Mouse (Mus musculus) cerebellum, adult 2 months (tissue): ENCODE data around the gene Ifnar2. TPM values are rescaled to one million over a fixed set of nuclear protein-coding genes. Genes with fewer than 3 reads are reported as not detected.

Experiments
- DNase-seq, 2 experiments: peaks; one replicate each; pipeline ENCODE4 v3.0.0; 2021
- H3K27ac ChIP-seq: fragments of 200-500 bp; 2 replicates; pipeline ENCODE4 v1.5.1; 2012; ENCODE audit warnings: low read length, control low read depth, inconsistent platforms; ENCODE audit not compliant: insufficient read depth
- H3K27me3 ChIP-seq: fragments of 200-500 bp; 2 replicates; pipeline ENCODE4 v1.6.1; 2012; ENCODE audit warnings: inconsistent platforms, mild to moderate bottlenecking, low read length, moderate library complexity; ENCODE audit not compliant: control insufficient read depth, insufficient read depth
- H3K4me1 ChIP-seq: fragments of 200-500 bp; 2 replicates; pipeline ENCODE4 v1.6.1; 2011; ENCODE audit warnings: low read length; ENCODE audit not compliant: control insufficient read depth, insufficient read depth
- H3K4me3 ChIP-seq: fragments of 200-500 bp; replicated peaks from 2 replicates; pipeline ENCODE3; 2011; ENCODE audit warnings: mild to moderate bottlenecking, low read depth, low read length, control low read depth; ENCODE audit not compliant: insufficient read depth
- CTCF ChIP-seq: fragments of 200-500 bp; IDR thresholded peaks from 2 replicates; pipeline ENCODE4 v1.5.1; 2011; ENCODE audit warnings: low read depth, mild to moderate bottlenecking, control low read depth, low read length, moderate library complexity, borderline replicate concordance; ENCODE audit not compliant: insufficient read depth
- POLR2A ChIP-seq: fragments of 200-500 bp; IDR thresholded peaks from 2 replicates; pipeline ENCODE4 v1.6.1; 2011; ENCODE audit warnings: low read length, control low read depth, borderline replicate concordance; ENCODE audit not compliant: insufficient read depth
- WGBS: fragments of 180-500 bp; shearing (Covaris S2); methylation state at CpG from one replicate; pipeline ENCODE4 v1.1.7; 2018; 5-methylcytosine and 5-hydroxymethylcytosine counted together
- polyA plus RNA-seq: library from polyadenylated mRNA; depleted of rRNA; stranded (reverse); fragments of >200 nt; gene quantifications from 2 replicates; pipeline ENCODE4 v1.2.3, GENCODE M21; 2012; rRNA removed

The Ifnar2 gene
- polyA plus RNA-seq, 1 experiment: 33.9 TPM

DNA sequence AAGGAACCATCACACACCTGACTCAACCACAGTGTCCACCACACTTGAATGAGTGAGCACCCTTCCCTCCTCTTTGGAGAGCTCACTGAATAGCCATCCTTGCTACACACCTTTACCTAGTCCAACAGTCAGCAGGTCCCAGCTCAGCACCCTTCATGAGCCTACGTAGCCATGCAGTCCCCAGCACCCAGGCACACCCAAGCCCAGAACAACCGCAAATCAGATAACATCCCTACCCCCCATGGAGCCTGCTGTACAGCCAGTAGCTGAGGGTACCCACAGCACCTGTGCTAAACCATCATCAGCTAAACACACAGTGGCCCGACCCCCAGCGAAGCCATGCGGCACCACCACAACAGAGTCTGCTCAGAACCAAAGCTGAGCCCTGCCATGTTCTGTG is 75.5 kb downstream of the Ifnar2 start:
- no peak for DNase-seq
- no peak overlapping the region for H3K4me3 ChIP-seq
- WGBS: 91% methylated on average over 5 of the region's 5 CpGs

GRCm38 (mm10) chr16:91448895-91449294 is 76.3 kb downstream of the Ifnar2 start:
- 81% methylated on average over 7 of the region's 7 CpGs for WGBS
- no peak for TF ChIP-seq POLR2A
- TF ChIP-seq CTCF: no peak
- DNase-seq: no peak
- no peaks in the 10 kb centered on the region for H3K4me1 ChIP-seq
- H3K27ac ChIP-seq: no peak overlapping the region
- H3K4me3 ChIP-seq: no peak overlapping the region
- no peaks in the 10 kb centered on the region for H3K27me3 ChIP-seq

More for the DNA sequence above, 75.5 kb downstream of the Ifnar2 start:
- H3K4me1 ChIP-seq: no peaks in the 10 kb centered on the region
- TF ChIP-seq POLR2A (no peak), CTCF (no peak)
- H3K27me3 ChIP-seq: no peaks in the 10 kb centered on the region
- H3K27ac ChIP-seq: no peak overlapping the region

GRCm38 (mm10) chr16:91450137-91451064 is 77.8 kb downstream of the Ifnar2 start:
- WGBS: 82% methylated on average over 12 of the region's 12 CpGs
- no peak for DNase-seq
- Histone ChIP-seq H3K27ac (no peak overlapping the region), H3K4me3 (no peak overlapping the region), H3K4me1 (no peaks in the 10 kb centered on the region), H3K27me3 (no peaks in the 10 kb centered on the region)
- TF ChIP-seq CTCF (no peak), POLR2A (no peak)

DNA sequence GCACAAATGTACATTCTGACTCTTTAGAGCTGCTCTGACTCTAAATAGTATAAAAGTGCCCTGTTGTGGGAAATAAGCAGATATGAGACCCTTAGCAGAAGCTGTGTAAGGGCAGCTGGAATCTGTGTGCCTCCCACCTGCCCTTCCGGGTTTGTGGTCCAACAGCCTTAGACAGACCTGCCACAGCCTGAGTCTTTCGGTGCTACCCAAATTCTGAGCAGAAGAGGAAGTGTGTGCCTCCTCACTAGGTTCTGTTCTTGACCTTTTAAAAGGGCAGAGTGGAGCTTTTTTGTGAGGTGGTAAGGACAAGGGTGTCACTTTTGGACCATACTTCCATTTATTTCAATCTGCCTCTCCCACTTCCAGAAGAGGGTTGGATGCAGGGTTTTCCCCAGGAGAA is 79.4 kb downstream of the Ifnar2 start:
- DNase-seq: no peak
- H3K4me1 ChIP-seq: no peaks in the 10 kb centered on the region
- no peaks in the 10 kb centered on the region for H3K27me3 ChIP-seq
- H3K27ac ChIP-seq: no peak overlapping the region
- WGBS: 83% methylated on average over 2 of the region's 2 CpGs
- no peak overlapping the region for H3K4me3 ChIP-seq
- TF ChIP-seq CTCF (no peak), POLR2A (no peak)

DNA sequence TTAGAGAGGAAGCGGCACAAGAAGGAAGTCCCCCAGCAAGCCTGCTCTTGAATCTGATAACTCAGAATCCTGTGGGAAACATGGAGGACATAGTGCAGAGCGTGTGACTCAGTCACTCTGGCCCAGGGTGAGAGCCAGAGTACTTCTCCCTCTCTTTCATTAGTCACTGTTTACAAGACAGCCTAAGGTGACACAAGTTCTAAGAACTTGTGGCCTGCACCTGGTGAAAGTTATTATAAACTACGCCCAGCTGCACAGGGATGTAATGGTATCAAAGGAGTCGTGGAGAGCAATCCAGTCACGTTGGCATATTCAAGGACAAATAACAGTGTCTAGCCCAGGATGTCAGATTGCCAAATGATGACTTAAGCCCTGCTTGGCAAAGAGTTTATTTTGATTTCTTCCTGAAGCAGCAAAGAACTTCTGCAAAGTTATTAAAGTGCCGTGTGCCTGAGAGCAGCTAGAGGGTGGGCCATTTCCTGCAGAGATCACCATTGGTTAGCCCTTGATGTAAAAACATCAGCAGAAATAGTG is 79.8 kb downstream of the Ifnar2 start:
- TF ChIP-seq POLR2A (no peak), CTCF (no peak)
- no peak for DNase-seq
- Histone ChIP-seq H3K4me1 (no peaks in the 10 kb centered on the region), H3K4me3 (no peak overlapping the region), H3K27me3 (no peaks in the 10 kb centered on the region), H3K27ac (no peak overlapping the region)
- 59% methylated on average over 6 of the region's 6 CpGs for WGBS

Other genes starting within 250 kb of the Ifnar2 start
- gene Olig2, start 147.3 kb upstream of the Ifnar2 start, polyA plus RNA-seq: 29.6 and 34.8 TPM in 2 replicates
- 191 and 233 TPM in 2 replicates for gene Olig1, start 103.0 kb upstream of the Ifnar2 start, polyA plus RNA-seq
- not detected in 2 replicates for gene Gm21970, start 18.9 kb downstream of the Ifnar2 start, polyA plus RNA-seq
- 9.1 and 10.4 TPM in 2 replicates for gene Il10rb, start 33.4 kb downstream of the Ifnar2 start, polyA plus RNA-seq
- 31.7 and 32.2 TPM in 2 replicates for gene Ifnar1, start 112.5 kb downstream of the Ifnar2 start, polyA plus RNA-seq
- gene Ifngr2, start 174.3 kb downstream of the Ifnar2 start, polyA plus RNA-seq: 33.9 and 34.5 TPM in 2 replicates
- 147 and 148 TPM in 2 replicates for gene Tmem50b, start 225.0 kb downstream of the Ifnar2 start, polyA plus RNA-seq
- 7.6 and 7.7 TPM in 2 replicates for gene Dnajc28, start 246.2 kb downstream of the Ifnar2 start, polyA plus RNA-seq